Mouse (Mus musculus): ENCODE results near the gene Plekho2.

DNA sequence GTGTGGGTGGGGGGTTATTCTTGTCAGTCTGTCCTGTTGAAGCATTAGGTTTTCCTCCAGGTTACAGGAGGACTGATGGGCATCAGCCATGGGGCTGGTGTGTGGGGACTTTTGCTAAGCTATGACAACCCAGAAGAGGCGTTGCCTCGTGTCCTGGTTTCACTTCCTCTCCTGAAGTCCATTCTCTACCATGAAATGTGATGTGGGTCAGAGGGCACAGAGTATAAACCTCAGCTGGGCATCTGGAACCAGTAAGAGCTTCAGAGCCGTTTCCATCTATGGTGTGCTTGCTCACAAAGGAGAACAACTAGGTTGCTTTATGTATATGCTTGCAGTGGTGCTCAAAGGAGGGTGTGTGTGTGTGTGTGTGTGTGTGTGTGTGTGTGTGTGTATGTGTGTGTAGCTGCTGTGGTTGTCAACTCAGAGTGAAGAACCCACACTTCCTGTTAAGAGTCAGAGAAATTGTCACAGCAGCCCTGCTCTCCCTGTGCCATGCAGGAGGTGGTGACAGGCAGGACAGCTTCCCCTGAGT lies 44.6 kb downstream of the Plekho2 start:
- TF ChIP-seq POLR2A (IDR thresholded peaks at IDR 0.05; ENCODE audit: control insufficient read depth, low read depth, low read length) = no peak
- no peak for TF ChIP-seq CTCF (IDR thresholded peaks at IDR 0.05; ENCODE audit: control insufficient read depth, insufficient read depth, insufficient replicate concordance, low read depth, low read length)

Measured in testis, adult 2 months (tissue).